Mouse (Mus musculus): ENCODE results near the gene Gm45713. TPM values are rescaled to one million over a fixed set of nuclear protein-coding genes. Genes with fewer than 3 reads are reported as not detected.
A peak's percentile ranks its signal among the peaks of the same experiment; 100 is the strongest.
"Not testable (repeated sequence)": the region's sequence is repeated elsewhere in the genome, so short reads cannot be mapped to it uniquely, and the experiment has no call there.

Gene Gm45713
- total RNA-seq, 2 experiments from 2014 or later, result not detected

- no peak for DNase-seq
These were observed 27.1 kb upstream of the Gm45713 start for GRCm38 (mm10) chr7:45162996-45163615.

- no peak for DNase-seq
These were observed 26.5 kb upstream of the Gm45713 start for GRCm38 (mm10) chr7:45162551-45162950.

- peak; percentile 94 for DNase-seq
These were observed 25.8 kb upstream of the Gm45713 start for GRCm38 (mm10) chr7:45161612-45162473.

- no peak for DNase-seq
These were observed 24.8 kb upstream of the Gm45713 start for GRCm38 (mm10) chr7:45160866-45161265.

GRCm38 (mm10) chr7:45160316-45160800 is 24.3 kb upstream of the Gm45713 start:
- no peak for DNase-seq

GRCm38 (mm10) chr7:45158991-45159390 is 23.0 kb upstream of the Gm45713 start:
- no peak for DNase-seq

- no peak for DNase-seq
These were observed 21.4 kb upstream of the Gm45713 start for GRCm38 (mm10) chr7:45157459-45157858.

- no peak for DNase-seq
These were observed 20.2 kb upstream of the Gm45713 start for GRCm38 (mm10) chr7:45156206-45156605.

GRCm38 (mm10) chr7:45155590-45155989 is 19.6 kb upstream of the Gm45713 start:
- DNase-seq, result no peak

GRCm38 (mm10) chr7:45154993-45155514 is 19.0 kb upstream of the Gm45713 start:
- DNase-seq, result peak; percentile 71

GRCm38 (mm10) chr7:45154096-45154992 is 18.3 kb upstream of the Gm45713 start, which contains the start of the genes Pih1d1 and Aldh16a1:
Gene Pih1d1 (plus strand): TSS chr7:45154303.
Gene Aldh16a1 (minus strand): TSS chr7:45154584.
- peak; percentile 98 for DNase-seq

GRCm38 (mm10) chr7:45153586-45153985 is 17.6 kb upstream of the Gm45713 start:
- DNase-seq, result no peak

GRCm38 (mm10) chr7:45153052-45153451 is 17.0 kb upstream of the Gm45713 start:
- not testable (repeated sequence) for DNase-seq

GRCm38 (mm10) chr7:45151303-45151702 is 15.3 kb upstream of the Gm45713 start:
- no peak for DNase-seq

GRCm38 (mm10) chr7:45150321-45150720 is 14.3 kb upstream of the Gm45713 start:
- no peak for DNase-seq

GRCm38 (mm10) chr7:45149545-45149944 is 13.5 kb upstream of the Gm45713 start:
- DNase-seq, result no peak

GRCm38 (mm10) chr7:45148534-45149098 is 12.6 kb upstream of the Gm45713 start:
- no peak for DNase-seq

GRCm38 (mm10) chr7:45147899-45148298 is 11.9 kb upstream of the Gm45713 start:
- DNase-seq, result no peak

GRCm38 (mm10) chr7:45147267-45147666 is 11.2 kb upstream of the Gm45713 start:
- no peak for DNase-seq

GRCm38 (mm10) chr7:45145460-45145859 is 9.4 kb upstream of the Gm45713 start:
- no peak for DNase-seq

- DNase-seq, result no peak
These were observed 8.5 kb upstream of the Gm45713 start for GRCm38 (mm10) chr7:45144368-45145174.

Data from gastrocnemius, postnatal 10 days (tissue).